8 mouse cellular contexts compared by ENCODE assay signal in genomic region chr9:50658941-50659388, GRCm38 (mm10). TPM values are rescaled to one million over a fixed set of nuclear protein-coding genes. Genes with fewer than 3 reads are reported as not detected.
DNase-seq lines count a peak whose midpoint lies in the region; ATAC-seq and TF ChIP-seq lines count a peak whose summit lies in the region.

No protein-coding gene starts in this region.

- TF ChIP-seq EP300 in liver, postnatal 0 days (IDR thresholded peaks at IDR 0.05; ENCODE audit: low read depth) = no peak

- H3K9ac ChIP-seq in lung, embryonic 16.5 days (ENCODE audit: low read length) = peak overlapping the region; percentile 95
- H3K9ac ChIP-seq in forebrain, postnatal 0 days = peak overlapping the region; percentile 85
- peak overlapping the region; percentile 66 for H3K9ac ChIP-seq in liver, postnatal 0 days (replicated peaks)

- peaks cover 11% of the 10 kb centered on the region for H3K4me1 ChIP-seq in lung, embryonic 16.5 days (replicated peaks; ENCODE audit: control insufficient read depth, insufficient read depth, low read length)
- no peaks in the 10 kb centered on the region; the same call in 1 of the 2 replicates for H3K4me1 ChIP-seq in forebrain, postnatal 0 days (ENCODE audit: insufficient read depth)
- H3K4me1 ChIP-seq in liver, postnatal 0 days (ENCODE audit: insufficient read depth) = peaks cover 11% of the 10 kb centered on the region

- ATAC-seq in cerebellum, adult (ENCODE audit: insufficient number of reproducible peaks, low FRiP score, low TSS enrichment) = 0 out of 2 replicates have a peak, but pooled peaks have one; percentile 27
- ATAC-seq in lung, embryonic 16.5 days (ENCODE audit: low read depth) = no peak; the same call in 1 of the 2 replicates
- ATAC-seq in forebrain, postnatal 0 days = peak; percentile 3; the same call in 1 of the 2 replicates
- ATAC-seq in liver, postnatal 0 days = no peak

- H3K4me2 ChIP-seq in lung, embryonic 16.5 days (ENCODE audit: low read depth, low read length) = peak overlapping the region; percentile 57
- peak overlapping the region; percentile 76 for H3K4me2 ChIP-seq in forebrain, postnatal 0 days (ENCODE audit: low read depth)
- peak overlapping the region; percentile 80 for H3K4me2 ChIP-seq in liver, postnatal 0 days (ENCODE audit: low read depth, low read length)

- TF ChIP-seq CTCF in forebrain, postnatal 0 days (IDR thresholded peaks at IDR 0.05; ENCODE audit: low read depth) = no peak
- no peak for TF ChIP-seq CTCF in liver, postnatal 0 days (IDR thresholded peaks at IDR 0.05; ENCODE audit: low read depth)

- peak overlapping the region; percentile 64 for H3K4me3 ChIP-seq in lung, embryonic 16.5 days (ENCODE audit: low read length)
- peak overlapping the region; percentile 76 for H3K4me3 ChIP-seq in forebrain, postnatal 0 days (ENCODE audit: low read depth, low read length)
- H3K4me3 ChIP-seq in liver, postnatal 0 days (ENCODE audit: low read depth, low read length) = peak overlapping the region; percentile 61

- peak overlapping the region; percentile 87 for H3K27ac ChIP-seq in lung, embryonic 16.5 days (ENCODE audit: low read length)
- peak overlapping the region; percentile 90 for H3K27ac ChIP-seq in forebrain, postnatal 0 days (ENCODE audit: low read depth, low read length)
- peak overlapping the region; percentile 65 for H3K27ac ChIP-seq in liver, postnatal 0 days (ENCODE audit: low read depth)

- 0% methylated on average over 28 of the region's 28 CpGs for WGBS in lung, embryonic 16.5 days
- WGBS in forebrain, postnatal 0 days = under 1% methylated on average over 28 of the region's 28 CpGs
- WGBS in liver, postnatal 0 days (ENCODE audit: insufficient replicate concordance) = under 1% methylated on average over 24 of the region's 28 CpGs

- H3K27me3 ChIP-seq in lung, embryonic 16.5 days (ENCODE audit: control insufficient read depth, insufficient read depth, low read depth, low read length) = no peaks in the 10 kb centered on the region
- H3K27me3 ChIP-seq in forebrain, postnatal 0 days (ENCODE audit: insufficient read depth, low read length) = no peaks in the 10 kb centered on the region
- H3K27me3 ChIP-seq in liver, postnatal 0 days (ENCODE audit: insufficient read depth, low read length) = no peaks in the 10 kb centered on the region

- H3K9me3 ChIP-seq in lung, embryonic 16.5 days (ENCODE audit: control insufficient read depth, low read length) = no peaks in the 10 kb centered on the region
- H3K9me3 ChIP-seq in forebrain, postnatal 0 days (ENCODE audit: low read length) = no peaks in the 10 kb centered on the region
- H3K9me3 ChIP-seq in liver, postnatal 0 days (ENCODE audit: low read length) = no peaks in the 10 kb centered on the region

- peaks cover 5% of the 10 kb centered on the region; the same call in 1 of the 2 replicates for H3K36me3 ChIP-seq in lung, embryonic 16.5 days (ENCODE audit: control insufficient read depth, insufficient read depth, low read length)
- peaks cover 10% of the 10 kb centered on the region; the same call in 1 of the 2 replicates for H3K36me3 ChIP-seq in forebrain, postnatal 0 days (ENCODE audit: insufficient read depth)
- H3K36me3 ChIP-seq in liver, postnatal 0 days (replicated peaks; ENCODE audit: insufficient read depth, low read length) = peaks cover 4% of the 10 kb centered on the region; the same call in 1 of the 2 replicates

- DNase-seq in cerebellum, adult 11 months = no peak
- DNase-seq in lung, postnatal 14 days = no peak
- DNase-seq in forebrain, postnatal 0 days = no peak
- DNase-seq in liver, postnatal 0 days = no peak
- no peak for DNase-seq in layer of hippocampus, postnatal 36 days
- no peak for DNase-seq in Muller cell, postnatal 12 days (ENCODE audit: inconsistent ontology term)

RNA-seq across cellular contexts. Expression of gene Dlat, which starts 0.6 kb away (rescaled TPM):
- polyA plus RNA-seq in lung, embryonic 16.5 days (2015; fragmentation: Nextera tagmentation; extraction: Ambion mirVana) = 40.5 and 43.6 TPM in 2 replicates
- total RNA-seq in forebrain, postnatal 0 days (2014; rRNA removed) = 60.7 and 67.1 TPM in 2 replicates
- 46.0 and 52.7 TPM in 2 replicates for polyA plus RNA-seq in forebrain, postnatal 0 days (2015; fragmentation: Nextera tagmentation; extraction: Ambion mirVana)
- 25.5 and 26.1 TPM in 2 replicates for polyA plus RNA-seq in liver, postnatal 0 days (2015; fragmentation: Nextera tagmentation; extraction: Ambion mirVana)
- 100 to 1,000 TPM; 134 to 144 TPM for total RNA-seq in layer of hippocampus, postnatal 36 days (2021)

RNA-seq across cellular contexts. Expression of gene Nkapd1, which starts 41.7 kb away (rescaled TPM):
- 21.0 and 22.0 TPM in 2 replicates for polyA plus RNA-seq in lung, embryonic 16.5 days (2015; fragmentation: Nextera tagmentation; extraction: Ambion mirVana)
- total RNA-seq in forebrain, postnatal 0 days (2014; rRNA removed) = 19.0 and 20.5 TPM in 2 replicates
- 24.3 TPM in 2 replicates for polyA plus RNA-seq in forebrain, postnatal 0 days (2015; fragmentation: Nextera tagmentation; extraction: Ambion mirVana)
- 8.3 and 9.2 TPM in 2 replicates for polyA plus RNA-seq in liver, postnatal 0 days (2015; fragmentation: Nextera tagmentation; extraction: Ambion mirVana)
- total RNA-seq in layer of hippocampus, postnatal 36 days (2021) = 10 to 100 TPM; 18.3 to 22.7 TPM

RNA-seq across cellular contexts. Expression of gene Pih1d2, which starts 41.8 kb away (rescaled TPM):
- 8.7 and 9.6 TPM in 2 replicates for polyA plus RNA-seq in lung, embryonic 16.5 days (2015; fragmentation: Nextera tagmentation; extraction: Ambion mirVana)
- 4.0 and 5.2 TPM in 2 replicates for total RNA-seq in forebrain, postnatal 0 days (2014; rRNA removed)
- polyA plus RNA-seq in forebrain, postnatal 0 days (2015; fragmentation: Nextera tagmentation; extraction: Ambion mirVana) = 4.6 and 6.6 TPM in 2 replicates
- 0.51 and 0.73 TPM in 2 replicates for polyA plus RNA-seq in liver, postnatal 0 days (2015; fragmentation: Nextera tagmentation; extraction: Ambion mirVana)
- 1 to 10 TPM; 2.2 to 3.0 TPM for total RNA-seq in layer of hippocampus, postnatal 36 days (2021)

RNA-seq across cellular contexts. Expression of gene Timm8b, which starts 55.3 kb away (rescaled TPM):
- polyA plus RNA-seq in lung, embryonic 16.5 days (2015; fragmentation: Nextera tagmentation; extraction: Ambion mirVana) = 193 and 194 TPM in 2 replicates
- total RNA-seq in forebrain, postnatal 0 days (2014; rRNA removed) = 234 and 297 TPM in 2 replicates
- polyA plus RNA-seq in forebrain, postnatal 0 days (2015; fragmentation: Nextera tagmentation; extraction: Ambion mirVana) = 389 and 523 TPM in 2 replicates
- 198 and 212 TPM in 2 replicates for polyA plus RNA-seq in liver, postnatal 0 days (2015; fragmentation: Nextera tagmentation; extraction: Ambion mirVana)
- total RNA-seq in layer of hippocampus, postnatal 36 days (2021) = 100 to 1,000 TPM; 238 to 241 TPM

RNA-seq across cellular contexts. Expression of gene Sdhd, which starts 55.4 kb away (rescaled TPM):
- polyA plus RNA-seq in lung, embryonic 16.5 days (2015; fragmentation: Nextera tagmentation; extraction: Ambion mirVana) = 298 and 304 TPM in 2 replicates
- 151 and 168 TPM in 2 replicates for total RNA-seq in forebrain, postnatal 0 days (2014; rRNA removed)
- 279 and 305 TPM in 2 replicates for polyA plus RNA-seq in forebrain, postnatal 0 days (2015; fragmentation: Nextera tagmentation; extraction: Ambion mirVana)
- 454 and 476 TPM in 2 replicates for polyA plus RNA-seq in liver, postnatal 0 days (2015; fragmentation: Nextera tagmentation; extraction: Ambion mirVana)
- 100 to 1,000 TPM; 114 to 116 TPM for total RNA-seq in layer of hippocampus, postnatal 36 days (2021)

Comparison
In these comparisons a context has a peak if more than half of its experiments do, and no peak if none do; other contexts are left out.
1. ATAC-seq: peak in cerebellum, adult (single experiment) and forebrain, postnatal 0 days (single experiment); none in lung, embryonic 16.5 days (single experiment) and liver, postnatal 0 days (single experiment).
2. Peak in every context shown above with its lines, with median percentiles within 50 percentile points of each other: H3K27ac ChIP-seq, H3K4me2 ChIP-seq, H3K4me3 ChIP-seq and H3K9ac ChIP-seq.